Mouse (Mus musculus) neural tube, embryonic 14.5 days (tissue): ENCODE results near the gene Sh3gl1. TPM values are rescaled to one million over a fixed set of nuclear protein-coding genes. Genes with fewer than 3 reads are reported as not detected.
A peak's percentile ranks its signal among the peaks of the same experiment; 100 is the strongest.

Source experiments
- ATAC-seq: fragments of 200-750 bp; cut with Nextera tagmentation; 2 replicates; pipeline ENCODE4 v1.8.0; 2017; ENCODE audit warnings: low read depth, mild to moderate bottlenecking, moderate TSS enrichment, moderate library complexity
- H3K27ac ChIP-seq: fragments of 300-500 bp; sonication (generic); 2 replicates; pipeline ENCODE4 v1.5.1; 2014; ENCODE audit warnings: low read depth, mild to moderate bottlenecking, control low read depth, low read length, moderate library complexity, mixed read lengths
- H3K27me3 ChIP-seq: fragments of 300-500 bp; sonication (generic); 2 replicates; pipeline ENCODE4 v1.6.1; 2014; ENCODE audit warnings: low read length; ENCODE audit not compliant: control insufficient read depth, insufficient read depth
- H3K36me3 ChIP-seq: fragments of 300-500 bp; sonication (generic); 2 replicates; pipeline ENCODE4 v1.6.1; 2014; ENCODE audit warnings: low read length, mixed read lengths; ENCODE audit not compliant: control insufficient read depth, insufficient read depth
- H3K4me1 ChIP-seq: fragments of 300-500 bp; sonication (generic); 2 replicates; pipeline ENCODE4 v1.6.1; 2014; ENCODE audit warnings: low read length; ENCODE audit not compliant: control insufficient read depth, insufficient read depth
- H3K4me2 ChIP-seq: fragments of 300-500 bp; sonication (generic); 2 replicates; pipeline ENCODE4 v1.6.1; 2014; ENCODE audit warnings: mild to moderate bottlenecking, low read depth, low read length, control low read depth
- H3K4me3 ChIP-seq: fragments of 300-500 bp; sonication (generic); 2 replicates; pipeline ENCODE4 v1.5.1; 2014; ENCODE audit warnings: low read depth, low read length, control low read depth, mixed read lengths
- H3K9ac ChIP-seq: fragments of 300-500 bp; sonication (generic); replicated peaks from 2 replicates; pipeline ENCODE4 v1.6.1; 2014; ENCODE audit warnings: low read depth, mild to moderate bottlenecking, control low read depth, low read length, mixed read lengths
- H3K9me3 ChIP-seq: fragments of 300-500 bp; sonication (generic); 2 replicates; pipeline ENCODE4 v1.6.1; 2016; ENCODE audit warnings: low read length; ENCODE audit not compliant: control insufficient read depth
- WGBS: fragments of 180-500 bp; shearing (Covaris S2); extraction: QIAGEN DNeasy Blood & Tissue Kit; methylation state at CpG from one replicate; pipeline ENCODE4 v1.1.7; 2014; 5-methylcytosine and 5-hydroxymethylcytosine counted together
- polyA plus RNA-seq: library from polyadenylated mRNA; unstranded; fragments of >200 nt; fragmentation: Nextera tagmentation; extraction: Ambion mirVana; gene quantifications from 2 replicates; pipeline ENCODE4 v1.2.1, GENCODE M21; 2014

Sh3gl1 gene
- polyA plus RNA-seq, 1 experiment from 2014 or later: 87.5 TPM

DNA sequence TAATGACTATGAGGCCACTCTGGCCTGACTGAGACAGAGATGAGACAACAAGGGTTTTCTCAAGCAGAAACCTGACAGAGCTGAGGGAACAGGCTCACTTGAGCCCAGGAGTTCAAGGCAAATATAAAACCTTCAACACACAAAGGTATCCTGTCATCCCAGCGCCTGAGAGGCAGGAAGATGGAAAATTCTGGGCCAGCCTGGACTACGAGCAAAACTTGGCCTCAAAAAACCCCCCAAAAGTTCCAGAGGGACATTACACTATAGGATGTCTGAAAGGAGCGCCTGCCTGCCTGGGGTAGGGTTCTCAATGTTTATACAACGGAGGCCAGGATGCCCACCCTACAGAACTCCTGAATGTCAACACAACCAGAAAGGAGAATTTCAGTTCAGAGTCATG, 1.2 kb downstream of the Sh3gl1 start:
- Histone ChIP-seq H3K36me3 (peaks cover 10% of the 10 kb centered on the region; the same call in 1 of the 2 replicates), H3K9ac (peak overlapping the region; percentile 78; the same call in 1 of the 2 replicates), H3K27ac (no peak overlapping the region), H3K4me3 (peak overlapping the region; percentile 81; the same call in 1 of the 2 replicates), H3K4me2 (peak overlapping the region; percentile 67), H3K9me3 (no peaks in the 10 kb centered on the region), H3K27me3 (no peaks in the 10 kb centered on the region), H3K4me1 (peaks cover 9% of the 10 kb centered on the region)
- ATAC-seq: no peak
- 86% methylated on average over 4 of the region's 4 CpGs for WGBS

DNA sequence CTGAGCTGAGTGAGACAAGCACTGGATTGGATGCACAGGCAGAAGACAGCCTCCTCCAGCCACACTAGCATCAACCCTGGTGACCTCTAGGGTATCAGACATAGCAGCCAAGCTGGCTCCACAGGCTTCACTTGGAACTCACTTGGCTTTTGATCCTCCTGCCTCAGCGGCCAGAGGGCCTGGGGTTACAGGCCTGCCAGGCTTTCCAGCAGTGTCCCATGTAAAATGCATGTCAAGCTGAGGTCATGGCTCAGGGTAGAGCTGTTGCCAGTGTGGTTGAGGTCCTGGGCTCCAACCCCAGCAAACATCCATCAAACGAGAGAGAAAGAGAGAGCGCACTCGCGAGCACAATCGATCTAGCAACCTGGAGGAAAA, 1.7 kb downstream of the Sh3gl1 start:
- Histone ChIP-seq H3K4me2 (0 out of 2 replicates have a peak overlapping the region, but pooled peaks have one; percentile 67), H3K27me3 (no peaks in the 10 kb centered on the region), H3K4me1 (peaks cover 9% of the 10 kb centered on the region), H3K27ac (no peak overlapping the region), H3K9me3 (no peaks in the 10 kb centered on the region), H3K36me3 (peaks cover 10% of the 10 kb centered on the region; the same call in 1 of the 2 replicates), H3K9ac (no peak overlapping the region), H3K4me3 (no peak overlapping the region)
- ATAC-seq: no peak
- 88% methylated on average over 6 of the region's 6 CpGs for WGBS

DNA sequence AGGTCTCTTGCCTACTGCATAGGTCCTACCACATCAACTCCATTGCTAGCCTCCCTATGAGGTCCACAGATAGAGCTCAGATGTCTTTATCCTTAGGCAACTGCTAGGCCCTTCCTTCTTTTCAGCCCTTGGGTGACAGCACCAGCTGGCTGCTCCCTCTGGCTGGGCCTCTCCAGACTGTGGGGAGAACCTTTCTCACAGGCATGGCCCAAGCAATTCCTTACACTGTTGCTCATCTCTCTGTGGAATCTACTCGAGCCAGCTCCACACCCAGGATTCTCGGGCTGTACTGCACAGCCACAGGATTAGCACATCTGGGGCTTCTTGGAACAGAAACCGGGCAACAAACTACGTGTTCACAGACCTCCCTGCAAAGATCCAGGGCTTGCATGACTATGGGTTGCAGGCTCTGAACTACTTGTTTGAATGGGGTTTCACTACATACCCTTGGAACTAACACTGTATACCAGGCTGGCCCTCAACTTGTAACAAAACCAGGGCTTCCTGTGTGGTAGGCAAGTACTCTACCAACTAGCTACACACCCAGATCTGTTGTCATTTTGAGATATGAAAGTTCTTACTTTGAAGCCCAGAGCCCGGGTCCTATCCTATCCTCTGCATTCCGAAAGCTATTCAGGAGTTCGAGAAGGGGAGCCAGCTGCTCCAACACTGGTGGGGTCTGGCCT, 2.3 kb downstream of the Sh3gl1 start:
- 93% methylated on average over 7 of the region's 7 CpGs for WGBS
- ATAC-seq: no peak
- H3K4me3 ChIP-seq: no peak overlapping the region

DNA sequence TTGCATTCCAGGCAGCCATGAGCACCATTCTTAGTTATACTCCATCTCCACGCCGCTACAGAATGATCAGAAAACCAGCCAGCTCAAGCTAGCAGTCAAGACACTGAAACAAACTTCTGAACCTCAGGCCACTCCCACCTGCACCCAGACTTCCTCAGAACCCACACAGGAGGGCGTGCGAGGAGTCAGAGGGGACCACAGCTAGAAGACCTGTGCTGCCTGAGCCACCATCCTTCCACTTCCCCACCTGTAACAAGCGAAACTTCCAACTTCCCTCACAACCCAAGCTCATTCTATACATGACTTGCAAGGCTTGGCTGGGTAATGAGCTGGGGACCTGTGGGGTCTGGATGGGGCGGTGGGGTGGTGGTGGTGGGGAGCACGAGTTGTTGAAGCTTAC, 3.6 kb downstream of the Sh3gl1 start:
- H3K27me3 ChIP-seq: no peaks in the 10 kb centered on the region
- no peaks in the 10 kb centered on the region for H3K9me3 ChIP-seq
- no peak for ATAC-seq
- no peak overlapping the region for H3K4me2 ChIP-seq
- no peak overlapping the region for H3K27ac ChIP-seq
- no peak overlapping the region for H3K4me3 ChIP-seq
- H3K4me1 ChIP-seq: peaks cover 9% of the 10 kb centered on the region
- no peak overlapping the region for H3K9ac ChIP-seq
- WGBS: 86% methylated on average over 7 of the region's 7 CpGs
- H3K36me3 ChIP-seq: peaks cover 10% of the 10 kb centered on the region; the same call in 1 of the 2 replicates

More for the DNA sequence above, 2.3 kb downstream of the Sh3gl1 start:
- no peak overlapping the region for H3K27ac ChIP-seq
- no peaks in the 10 kb centered on the region for H3K9me3 ChIP-seq
- H3K4me1 ChIP-seq: peaks cover 9% of the 10 kb centered on the region
- H3K27me3 ChIP-seq: no peaks in the 10 kb centered on the region
- peaks cover 10% of the 10 kb centered on the region; the same call in 1 of the 2 replicates for H3K36me3 ChIP-seq
- H3K4me2 ChIP-seq: no peak overlapping the region
- no peak overlapping the region for H3K9ac ChIP-seq

DNA sequence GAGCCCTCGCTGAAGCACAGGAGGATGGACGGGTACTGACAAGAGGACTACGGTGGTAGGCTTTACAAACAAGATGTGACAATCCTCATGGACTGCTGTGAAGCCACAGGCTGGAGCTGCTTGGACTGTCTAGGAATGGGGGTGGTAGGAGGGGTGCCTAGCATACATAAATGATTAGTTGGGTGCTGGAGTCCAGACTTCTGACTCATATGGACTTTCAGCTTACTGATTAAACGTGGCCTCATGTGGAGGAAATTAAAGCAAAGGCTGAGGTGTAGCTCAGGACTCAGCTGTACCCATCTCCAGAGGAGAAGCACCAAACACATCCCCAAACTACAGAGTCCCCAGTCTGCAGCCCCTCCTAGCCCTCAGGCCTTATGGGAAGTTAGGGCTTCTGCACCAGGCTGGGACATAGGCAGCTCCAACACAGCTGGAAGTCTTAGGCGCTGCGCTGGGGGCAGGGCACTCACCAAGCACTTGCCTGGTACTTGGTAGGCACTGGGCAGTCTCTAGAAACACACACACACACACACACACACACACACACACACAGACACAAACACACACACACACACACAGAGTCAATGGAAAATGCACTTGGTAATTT, 4.2 kb downstream of the Sh3gl1 start:
- H3K9ac ChIP-seq: no peak overlapping the region
- H3K9me3 ChIP-seq: no peaks in the 10 kb centered on the region
- H3K27me3 ChIP-seq: no peaks in the 10 kb centered on the region
- no peak overlapping the region; the same call in 1 of the 2 replicates for H3K27ac ChIP-seq
- H3K4me1 ChIP-seq: peaks cover 9% of the 10 kb centered on the region
- H3K4me3 ChIP-seq: no peak overlapping the region
- peaks cover 10% of the 10 kb centered on the region; the same call in 1 of the 2 replicates for H3K36me3 ChIP-seq
- no peak for ATAC-seq
- no peak overlapping the region for H3K4me2 ChIP-seq
- 77% methylated on average over 6 of the region's 6 CpGs for WGBS

DNA sequence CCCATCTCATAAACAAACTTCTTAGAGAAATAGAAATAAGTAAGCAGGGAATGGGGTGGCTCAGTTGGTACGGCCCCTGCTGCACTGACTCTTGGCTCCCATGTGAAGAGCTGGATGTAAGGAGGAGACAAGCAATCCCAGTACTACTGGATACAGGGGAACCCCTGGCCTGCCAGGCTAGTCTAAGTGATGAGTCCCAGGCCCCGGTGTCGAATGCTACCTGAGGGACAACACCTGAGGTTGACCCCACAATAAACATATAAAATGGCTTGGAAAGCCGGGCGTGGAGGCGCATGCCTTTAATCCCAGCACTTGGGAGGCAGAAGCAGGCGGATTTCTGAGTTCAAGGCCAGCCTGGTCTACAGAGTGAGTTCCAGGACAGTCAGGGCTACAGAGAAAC, 5.0 kb downstream of the Sh3gl1 start:
- Histone ChIP-seq H3K36me3 (peaks cover 10% of the 10 kb centered on the region; the same call in 1 of the 2 replicates), H3K4me1 (peaks cover 9% of the 10 kb centered on the region), H3K27ac (no peak overlapping the region), H3K27me3 (no peaks in the 10 kb centered on the region), H3K4me2 (no peak overlapping the region), H3K9ac (no peak overlapping the region), H3K9me3 (no peaks in the 10 kb centered on the region), H3K4me3 (no peak overlapping the region)
- no peak for ATAC-seq
- 94% methylated on average over 7 of the region's 7 CpGs for WGBS

DNA sequence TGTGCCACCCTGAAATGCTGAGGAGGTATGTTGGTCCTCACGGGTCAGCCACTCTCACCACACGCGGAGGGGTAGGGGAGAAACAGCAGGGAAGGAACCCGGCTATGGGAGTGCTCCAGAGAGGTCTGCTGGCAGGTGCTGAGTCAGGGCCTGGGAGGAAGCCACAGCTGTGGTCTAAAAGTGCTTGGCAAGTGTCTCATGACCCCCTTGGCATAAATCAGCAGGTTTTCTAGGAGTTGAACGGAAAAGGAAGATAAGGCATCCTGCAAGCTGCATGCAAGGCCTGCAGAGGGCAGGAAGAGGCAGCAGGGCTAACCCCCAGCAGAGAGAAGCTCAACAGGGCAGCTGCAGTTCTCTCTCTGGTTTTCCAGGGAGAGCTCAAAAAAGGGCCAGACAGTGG, 5.5 kb downstream of the Sh3gl1 start:
- H3K9me3 ChIP-seq: no peaks in the 10 kb centered on the region
- ATAC-seq: no peak
- peaks cover 10% of the 10 kb centered on the region; the same call in 1 of the 2 replicates for H3K36me3 ChIP-seq
- no peaks in the 10 kb centered on the region for H3K27me3 ChIP-seq
- H3K9ac ChIP-seq: no peak overlapping the region
- 66% methylated on average over 5 of the region's 5 CpGs for WGBS
- peaks cover 9% of the 10 kb centered on the region for H3K4me1 ChIP-seq
- no peak overlapping the region for H3K4me3 ChIP-seq
- no peak overlapping the region for H3K27ac ChIP-seq
- H3K4me2 ChIP-seq: no peak overlapping the region

DNA sequence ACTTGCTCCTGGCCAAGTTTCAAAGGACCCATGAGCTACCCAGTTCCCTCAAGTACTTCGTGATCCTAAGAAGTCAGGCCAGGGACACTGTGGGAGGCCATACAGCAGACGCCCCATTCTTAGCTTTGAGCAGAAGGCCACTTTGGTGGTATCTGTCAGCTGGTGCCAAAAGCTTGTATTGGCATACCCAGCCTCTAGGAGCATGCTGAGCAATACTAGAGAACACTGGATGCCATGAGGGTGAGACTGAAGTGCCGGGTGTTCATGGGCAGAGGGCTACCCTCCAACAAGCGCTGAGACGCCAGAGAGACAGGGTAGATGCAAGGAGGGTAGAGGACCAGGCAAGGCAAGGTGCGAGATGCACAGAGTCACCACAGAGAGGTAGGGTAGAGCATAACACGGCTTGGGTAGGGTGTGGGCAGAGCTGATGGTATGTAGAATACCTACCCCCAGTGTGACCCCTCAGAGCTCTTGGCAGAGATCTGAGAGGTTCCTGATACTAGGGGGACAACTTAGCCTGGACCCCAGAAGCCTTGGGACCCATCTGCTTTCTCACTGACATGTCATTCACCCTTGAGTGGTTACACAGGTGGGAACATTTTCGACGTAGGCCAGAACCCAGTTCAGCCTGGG, 6.1 kb downstream of the Sh3gl1 start:
- Histone ChIP-seq H3K4me2 (no peak overlapping the region), H3K27me3 (no peaks in the 10 kb centered on the region), H3K4me1 (peaks cover 5% of the 10 kb centered on the region), H3K9me3 (no peaks in the 10 kb centered on the region), H3K9ac (no peak overlapping the region), H3K27ac (no peak overlapping the region), H3K36me3 (peaks cover 10% of the 10 kb centered on the region; the same call in 1 of the 2 replicates), H3K4me3 (no peak overlapping the region)
- ATAC-seq: no peak
- WGBS: 92% methylated on average over 9 of the region's 9 CpGs
